Mouse (Mus musculus) liver, adult 2 months (tissue): ENCODE results near the gene Castor1. TPM values are rescaled to one million over a fixed set of nuclear protein-coding genes. Genes with fewer than 3 reads are reported as not detected.

ENCODE experiments used
- DNase-seq: peaks from one replicate; pipeline ENCODE4 v3.0.0-alpha.2; 2011; ENCODE audit warnings: low read depth, low spot score; ENCODE audit errors: extremely low read depth
- H3K27ac ChIP-seq: fragments of 200-500 bp; replicated peaks from 2 replicates; pipeline ENCODE4 v1.5.1; 2012; ENCODE audit warnings: low read depth, mild to moderate bottlenecking, control low read depth, inconsistent platforms, low read length; ENCODE audit not compliant: insufficient read depth
- H3K27me3 ChIP-seq: fragments of 200-500 bp; 2 replicates; pipeline ENCODE4 v1.6.1; 2012; ENCODE audit warnings: mild to moderate bottlenecking, moderate library complexity, low read length, inconsistent platforms; ENCODE audit not compliant: control insufficient read depth, insufficient read depth
- H3K36me3 ChIP-seq: fragments of 200-500 bp; 2 replicates; pipeline ENCODE4 v1.6.1; 2012; ENCODE audit warnings: low read length, inconsistent platforms; ENCODE audit not compliant: control insufficient read depth, insufficient read depth
- H3K4me1 ChIP-seq: fragments of 200-500 bp; 2 replicates; pipeline ENCODE4 v1.6.1; 2011; ENCODE audit warnings: low read length; ENCODE audit not compliant: control insufficient read depth, insufficient read depth
- H3K4me3 ChIP-seq: fragments of 200-500 bp; 2 replicates; pipeline ENCODE4 v1.5.1; 2011; ENCODE audit warnings: low read depth, mild to moderate bottlenecking, control low read depth, low read length, moderate library complexity; ENCODE audit not compliant: insufficient read depth
- H3K79me2 ChIP-seq: fragments of 200-500 bp; 2 replicates; pipeline ENCODE4 v1.6.1; 2012; ENCODE audit warnings: inconsistent platforms, mild to moderate bottlenecking, low read length, moderate library complexity; ENCODE audit not compliant: control insufficient read depth, insufficient read depth
- H3K9ac ChIP-seq: fragments of 200-500 bp; 2 replicates; pipeline ENCODE4 v1.6.1; 2012; ENCODE audit warnings: low read depth, mild to moderate bottlenecking, control low read depth, inconsistent platforms, low read length
- CTCF ChIP-seq: fragments of 200-500 bp; IDR thresholded peaks from 2 replicates; pipeline ENCODE4 v1.5.1; 2011; ENCODE audit warnings: low read depth, low read length, control low read depth
- POLR2A ChIP-seq: fragments of 200-500 bp; IDR thresholded peaks from 2 replicates; pipeline ENCODE4 v1.6.1; 2011; ENCODE audit warnings: low read length, control low read depth; ENCODE audit not compliant: insufficient read depth; ENCODE audit errors: extremely low read depth
- WGBS: fragments of 180-500 bp; shearing (Covaris S2); methylation state at CpG from one replicate; pipeline ENCODE4 v1.1.7; 2018; 5-methylcytosine and 5-hydroxymethylcytosine counted together
- polyA plus RNA-seq: library from polyadenylated mRNA; depleted of rRNA; stranded (reverse); fragments of >200 nt; gene quantifications from 2 replicates; pipeline ENCODE4 v1.2.3, GENCODE M21; 2012
- total RNA-seq: library from RNA; depleted of rRNA; stranded (reverse); fragments of >200 nt; gene quantifications from 2 replicates; pipeline ENCODE4 v1.2.3, GENCODE M21; 2014

Castor1 gene
- total and polyA plus RNA-seq, 2 experiments, result 1.4 to 2.5 TPM

DNA sequence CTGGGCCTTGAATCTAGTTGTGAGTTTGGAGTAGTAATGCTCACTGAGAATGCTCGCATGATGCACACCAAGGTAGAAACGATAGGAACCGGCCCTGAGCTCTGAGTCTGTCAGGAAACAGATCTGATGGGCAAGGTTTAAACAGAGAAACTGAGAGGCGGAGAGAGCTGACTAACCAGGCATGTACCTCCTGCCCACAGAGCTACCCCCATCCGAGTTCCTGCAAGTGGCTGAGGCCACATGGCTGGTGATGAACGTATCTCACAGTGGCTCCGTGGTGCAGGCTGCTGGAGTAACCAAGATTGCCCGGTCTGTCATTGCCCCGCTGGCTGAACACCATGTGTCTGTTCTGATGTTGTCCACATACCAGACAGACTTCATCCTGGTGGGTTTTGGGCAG, 1.9 kb downstream of the Castor1 start:
- Histone ChIP-seq H3K36me3 (no peaks in the 10 kb centered on the region), H3K27ac (no peak overlapping the region), H3K79me2 (no peaks in the 10 kb centered on the region), H3K4me3 (no peak overlapping the region), H3K27me3 (no peaks in the 10 kb centered on the region), H3K9ac (no peak overlapping the region), H3K4me1 (peaks cover 2% of the 10 kb centered on the region; the same call in 1 of the 2 replicates)
- DNase-seq, result no peak
- WGBS, result 49% methylated on average over 9 of the region's 9 CpGs
- TF ChIP-seq POLR2A, result no peak
- no peak for TF ChIP-seq CTCF

DNA sequence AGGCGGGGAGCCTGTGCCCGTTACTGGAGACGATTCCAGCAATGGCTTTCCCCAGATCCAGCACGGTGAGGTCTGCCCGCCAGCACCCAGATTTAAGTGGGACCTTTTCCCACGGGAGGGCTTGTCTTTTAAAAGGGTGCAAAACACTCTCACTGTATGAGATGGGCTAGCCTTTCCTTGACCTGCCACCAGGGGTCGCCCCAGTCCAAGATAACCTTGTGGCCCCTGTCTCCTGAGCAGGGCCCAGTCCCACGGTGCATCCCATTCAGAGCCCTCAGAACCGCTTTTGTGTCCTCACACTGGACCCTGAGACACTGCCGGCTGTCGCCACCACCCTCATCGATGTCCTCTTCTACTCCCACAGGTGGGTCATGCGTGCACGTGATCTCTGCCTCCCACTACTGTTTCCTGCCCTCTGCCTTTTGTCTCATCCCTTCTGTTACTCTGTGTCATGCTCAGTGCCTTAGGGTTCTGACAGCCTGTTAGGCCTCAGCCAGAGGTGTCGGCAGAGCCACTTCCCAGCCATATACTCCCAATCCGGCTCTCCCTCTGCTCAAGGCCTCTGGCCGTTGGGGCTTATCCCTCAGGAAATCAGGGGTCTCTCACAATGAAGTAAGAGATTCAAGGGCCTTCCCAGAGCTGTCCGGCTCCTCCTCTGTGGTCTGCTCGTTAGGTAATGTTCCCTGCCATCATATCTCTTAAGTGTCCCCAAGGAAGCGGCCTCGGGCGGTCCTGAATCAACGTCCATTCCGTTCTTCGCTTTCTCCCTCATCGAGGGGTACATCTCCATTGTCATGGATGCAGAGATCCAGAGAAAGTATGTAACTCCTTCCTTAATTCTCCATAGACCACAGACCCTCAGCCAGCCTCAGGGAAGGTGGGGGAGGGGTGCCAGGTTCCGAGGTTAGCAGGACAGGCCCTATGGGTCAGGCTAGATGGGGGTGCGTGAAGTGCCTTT, 2.7 kb downstream of the Castor1 start:
- H3K27ac ChIP-seq, result no peak overlapping the region
- no peaks in the 10 kb centered on the region for H3K36me3 ChIP-seq
- H3K79me2 ChIP-seq, result no peaks in the 10 kb centered on the region
- no peaks in the 10 kb centered on the region for H3K27me3 ChIP-seq
- TF ChIP-seq CTCF (peak; percentile 94), POLR2A (no peak)
- no peak overlapping the region for H3K4me3 ChIP-seq
- H3K9ac ChIP-seq, result no peak overlapping the region
- DNase-seq, result no peak
- H3K4me1 ChIP-seq, result peaks cover 2% of the 10 kb centered on the region; the same call in 1 of the 2 replicates
- 56% methylated on average over 28 of the region's 28 CpGs for WGBS

DNA sequence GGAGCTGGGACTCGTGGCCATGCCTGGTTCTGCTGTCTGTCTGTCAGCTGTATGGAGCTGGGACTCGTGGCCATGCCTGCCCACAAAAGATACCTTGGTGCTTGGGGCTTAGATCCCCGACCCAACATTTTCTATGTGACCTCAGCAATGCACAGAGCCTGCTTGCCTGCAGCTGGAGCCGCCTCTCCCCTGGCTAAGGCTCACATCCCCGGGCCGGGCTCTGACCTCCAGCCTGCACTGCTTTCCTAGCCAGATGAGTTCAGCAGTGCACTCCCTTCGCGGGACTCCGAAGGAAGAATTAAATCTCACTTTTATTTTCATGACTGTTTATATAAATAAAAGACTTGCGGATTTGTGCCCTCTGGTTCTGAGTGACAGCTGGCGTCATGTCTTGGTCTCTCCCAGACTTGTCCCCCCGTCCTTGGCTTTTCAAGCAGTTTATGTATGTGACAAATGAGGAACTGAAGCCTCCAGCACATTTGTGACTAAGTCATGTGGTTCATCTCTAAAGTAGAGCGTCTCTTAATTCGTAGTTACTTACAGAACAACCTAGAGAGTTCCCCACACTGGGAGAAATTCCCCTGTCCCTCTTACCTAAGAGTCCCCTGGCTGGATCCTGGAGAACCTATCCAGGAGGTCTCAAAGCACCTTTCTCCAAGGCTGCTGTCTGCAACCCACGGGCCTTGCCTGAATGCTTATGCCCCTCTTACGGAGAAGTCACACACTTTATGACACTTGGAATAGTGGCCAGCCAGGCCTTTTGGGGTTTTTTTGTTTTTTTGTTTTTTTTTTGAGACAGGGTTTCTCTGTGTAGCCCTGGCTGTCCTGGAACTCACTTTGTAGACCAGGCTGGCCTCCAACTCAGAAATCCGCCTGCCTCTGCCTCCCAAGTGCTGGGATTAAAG, 4.3 kb downstream of the Castor1 start:
- WGBS, result 84% methylated on average over 17 of the region's 17 CpGs
- no peak overlapping the region for H3K27ac ChIP-seq
- TF ChIP-seq POLR2A (no peak), CTCF (no peak)
- no peaks in the 10 kb centered on the region for H3K79me2 ChIP-seq
- DNase-seq, result no peak
- H3K9ac ChIP-seq, result no peak overlapping the region
- H3K27me3 ChIP-seq, result no peaks in the 10 kb centered on the region
- peaks cover 2% of the 10 kb centered on the region; the same call in 1 of the 2 replicates for H3K4me1 ChIP-seq
- no peak overlapping the region for H3K4me3 ChIP-seq
- H3K36me3 ChIP-seq, result no peaks in the 10 kb centered on the region

DNA sequence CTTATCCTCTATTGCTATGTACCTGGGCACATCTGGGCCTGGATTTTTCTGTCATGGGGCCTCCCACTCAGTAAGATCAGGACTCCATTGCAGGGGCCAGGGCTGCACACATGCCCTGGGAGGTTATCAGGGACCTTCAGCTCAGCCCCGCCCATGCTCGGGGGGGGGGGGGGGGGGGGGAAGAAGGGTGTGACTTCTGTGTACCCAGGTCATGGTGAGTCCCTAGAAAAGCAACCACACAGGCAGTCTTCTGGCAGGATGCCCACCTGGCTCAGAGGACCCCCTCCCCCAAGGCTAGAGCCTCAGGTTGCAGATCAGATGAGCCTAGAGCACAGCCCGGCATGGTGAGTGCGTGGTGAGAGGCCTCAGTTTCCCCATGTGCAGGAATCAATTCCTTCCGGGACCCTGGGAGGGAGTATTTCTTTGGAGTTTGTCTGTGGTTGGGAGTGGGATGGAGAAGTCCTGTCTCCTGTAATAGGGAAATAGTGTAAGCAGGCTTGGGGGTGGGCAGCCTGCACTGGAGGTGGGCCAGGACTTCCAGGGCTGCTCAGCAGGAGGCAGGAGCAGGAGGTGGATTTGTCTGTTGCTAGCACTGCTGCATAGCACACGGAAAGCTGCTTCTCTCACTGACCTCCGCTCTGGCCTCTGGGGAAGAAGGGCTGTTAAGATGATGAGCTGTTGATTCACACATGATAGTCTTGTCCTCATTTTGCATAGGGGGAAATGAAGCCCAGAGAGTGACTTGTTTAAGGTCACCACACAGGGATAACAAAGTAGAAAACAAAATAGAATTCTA, 5.6 kb downstream of the Castor1 start:
- Histone ChIP-seq H3K27me3 (no peaks in the 10 kb centered on the region), H3K4me1 (peaks cover 2% of the 10 kb centered on the region; the same call in 1 of the 2 replicates), H3K9ac (no peak overlapping the region), H3K27ac (no peak overlapping the region), H3K79me2 (no peaks in the 10 kb centered on the region), H3K4me3 (no peak overlapping the region), H3K36me3 (no peaks in the 10 kb centered on the region)
- TF ChIP-seq CTCF (no peak), POLR2A (no peak)
- DNase-seq, result no peak
- WGBS, result 57% methylated on average over 6 of the region's 7 CpGs

DNA sequence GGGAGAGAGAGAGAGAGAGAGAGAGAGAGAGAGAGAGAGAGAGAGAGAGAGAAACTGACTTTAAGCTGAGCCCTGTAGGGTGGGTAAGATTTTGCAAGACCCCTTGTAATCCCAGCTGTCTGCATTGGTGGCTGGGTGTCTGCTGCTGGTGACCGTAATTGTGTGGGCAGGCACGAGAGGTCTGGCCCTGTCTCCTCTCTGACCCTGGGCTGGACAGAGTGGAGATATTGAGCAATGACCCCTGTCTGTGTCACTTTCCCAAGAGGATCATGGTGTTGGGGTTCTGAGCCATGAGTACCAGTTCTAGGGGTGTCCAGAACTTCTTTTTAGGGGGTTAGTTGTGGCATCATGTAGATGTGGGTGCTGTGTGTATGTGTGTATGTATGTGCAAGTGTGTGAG, 6.2 kb downstream of the Castor1 start:
- Histone ChIP-seq H3K4me3 (no peak overlapping the region), H3K27me3 (no peaks in the 10 kb centered on the region), H3K4me1 (peaks cover 4% of the 10 kb centered on the region; the same call in 1 of the 2 replicates), H3K27ac (no peak overlapping the region), H3K79me2 (no peaks in the 10 kb centered on the region), H3K36me3 (no peaks in the 10 kb centered on the region), H3K9ac (no peak overlapping the region)
- DNase-seq, result peak; percentile 42
- TF ChIP-seq CTCF, result no peak
- 25% methylated on average over 2 of the region's 2 CpGs for WGBS
